Mouse (Mus musculus) CD4-positive, CD25-positive, alpha-beta regulatory T cell, adult 4 months (primary cell): Measurements from ENCODE around the gene Fam222a. TPM values are rescaled to one million over a fixed set of nuclear protein-coding genes. Genes with fewer than 3 reads are reported as not detected.

Source experiments
- ATAC-seq: one replicate; pipeline ENCODE4 v1.8.0; 2017
- polyA plus RNA-seq, 2 experiments: library from polyadenylated mRNA; unstranded; fragments of 100-300 nt; shearing (Covaris generic); gene quantifications; one replicate each; pipeline ENCODE4 v1.2.1; 2017

Fam222a gene
- polyA plus RNA-seq, 2 experiments from 2014 or later, result not detected

DNA sequence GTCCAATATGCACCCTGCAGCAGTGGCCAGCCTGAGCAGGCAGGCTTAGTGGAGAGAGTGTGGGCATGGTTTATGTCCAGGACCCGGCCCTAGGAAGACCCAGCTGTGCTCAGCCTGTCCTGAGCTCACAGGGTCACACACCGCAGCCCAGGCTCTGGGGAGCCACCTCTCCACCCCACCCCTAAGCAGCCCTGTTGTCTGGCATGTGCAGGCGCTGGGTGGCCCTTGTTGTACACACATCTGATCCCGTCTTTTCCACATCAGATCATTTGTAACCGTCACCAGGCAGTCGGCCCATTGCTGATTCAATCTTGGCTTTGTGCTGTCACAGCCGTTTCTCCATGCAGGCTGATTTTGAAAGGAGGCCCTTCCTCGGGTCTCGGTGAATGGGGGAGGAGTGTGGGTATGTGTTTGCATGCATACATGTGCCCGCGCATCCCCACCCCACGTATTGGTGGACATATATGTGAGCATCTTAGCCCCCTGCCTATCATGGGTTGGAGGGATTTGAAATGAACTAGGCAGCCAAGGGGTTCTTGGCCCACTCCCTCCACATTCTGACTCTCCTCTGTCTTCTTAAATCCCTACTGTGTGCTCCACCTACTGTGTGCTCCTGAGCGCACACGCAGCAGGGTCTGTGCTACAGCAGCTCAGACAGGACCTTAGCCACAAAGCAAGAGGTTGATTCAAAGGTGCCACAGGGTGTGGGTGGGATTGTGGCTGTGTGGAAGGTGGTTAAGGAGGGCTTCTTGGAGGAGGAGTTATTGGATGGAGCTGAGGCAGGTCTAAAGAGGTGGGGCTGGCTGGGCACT lies 16.7 kb downstream of the Fam222a start:
- no peak for ATAC-seq

DNA sequence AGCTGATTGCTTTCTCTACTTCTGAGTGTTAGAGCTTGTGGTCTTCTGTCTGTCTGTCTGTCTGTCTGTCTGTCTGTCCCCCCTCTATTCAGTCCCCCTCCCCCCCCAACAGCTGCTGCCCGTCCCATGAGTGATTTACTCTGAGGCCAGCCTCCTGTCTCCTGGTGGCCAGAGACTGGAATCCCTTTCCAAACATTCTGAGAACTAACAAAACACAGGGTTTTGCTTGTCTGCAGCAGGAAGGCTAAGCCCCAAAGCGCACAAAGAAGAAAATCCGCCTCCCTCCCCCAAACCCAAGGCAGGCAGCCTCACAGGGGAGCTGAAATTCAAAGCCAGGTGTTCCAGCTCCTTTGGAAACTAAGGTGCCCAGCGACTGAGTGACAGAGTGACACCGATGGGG lies 17.9 kb downstream of the Fam222a start:
- no peak for ATAC-seq

DNA sequence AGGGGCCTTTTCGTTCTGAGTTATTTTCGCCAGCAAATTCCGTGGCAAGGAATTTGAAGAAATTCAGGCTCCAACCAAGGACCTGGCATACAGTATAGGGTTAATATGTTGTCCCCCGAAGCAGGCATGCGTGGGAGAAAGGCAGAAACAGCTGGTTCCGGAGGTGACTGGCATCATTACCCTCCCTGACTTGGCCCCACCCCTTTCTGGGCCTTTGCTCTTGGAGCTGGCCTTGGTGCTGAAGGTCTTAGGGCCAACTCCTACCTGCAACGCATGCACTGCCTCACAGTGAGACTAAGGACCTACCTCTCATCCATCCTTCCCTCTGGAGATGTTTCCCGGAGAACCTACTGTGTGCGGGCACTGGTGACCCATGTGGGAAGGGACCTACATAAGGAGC lies 20.1 kb downstream of the Fam222a start:
- no peak for ATAC-seq

DNA sequence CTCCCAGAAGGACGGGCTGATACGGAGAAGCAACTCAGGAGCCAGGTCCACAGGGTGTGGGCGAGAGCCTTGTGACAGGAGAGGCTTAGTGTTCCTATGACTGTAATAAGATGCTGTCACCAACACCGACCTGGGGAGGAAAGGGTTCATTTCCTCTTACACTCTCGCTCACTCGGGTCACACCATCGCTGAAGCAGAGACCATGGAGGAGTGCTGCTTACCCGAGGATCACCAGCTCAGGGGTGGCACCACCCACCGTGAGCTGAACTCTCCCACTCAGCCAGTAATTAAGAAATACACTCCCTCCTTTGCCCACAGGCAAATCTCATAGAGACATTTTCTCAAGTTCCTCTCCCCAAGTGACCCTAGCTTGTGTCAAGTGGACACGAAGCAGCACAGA lies 20.6 kb downstream of the Fam222a start:
- ATAC-seq, result no peak

DNA sequence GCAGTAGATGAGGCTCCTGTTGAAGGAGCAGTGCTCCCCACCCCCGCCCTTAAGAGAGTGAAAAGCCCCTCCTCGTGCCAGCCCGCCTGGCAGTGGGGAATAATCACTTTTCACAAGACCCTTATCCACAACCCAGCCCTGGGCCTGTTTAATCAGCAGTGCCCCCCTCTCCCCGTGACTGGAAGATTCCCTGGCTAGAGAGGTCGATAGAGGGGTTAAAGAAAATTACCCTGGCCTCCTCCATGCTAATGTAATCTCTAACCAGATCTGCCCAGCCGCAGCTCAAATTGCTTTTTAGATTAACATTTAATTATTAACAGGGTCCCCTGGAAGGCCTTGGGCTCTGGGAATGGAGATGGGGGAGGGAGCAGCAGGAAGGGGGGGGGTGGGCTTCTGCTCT lies 21.2 kb downstream of the Fam222a start:
- no peak for ATAC-seq

DNA sequence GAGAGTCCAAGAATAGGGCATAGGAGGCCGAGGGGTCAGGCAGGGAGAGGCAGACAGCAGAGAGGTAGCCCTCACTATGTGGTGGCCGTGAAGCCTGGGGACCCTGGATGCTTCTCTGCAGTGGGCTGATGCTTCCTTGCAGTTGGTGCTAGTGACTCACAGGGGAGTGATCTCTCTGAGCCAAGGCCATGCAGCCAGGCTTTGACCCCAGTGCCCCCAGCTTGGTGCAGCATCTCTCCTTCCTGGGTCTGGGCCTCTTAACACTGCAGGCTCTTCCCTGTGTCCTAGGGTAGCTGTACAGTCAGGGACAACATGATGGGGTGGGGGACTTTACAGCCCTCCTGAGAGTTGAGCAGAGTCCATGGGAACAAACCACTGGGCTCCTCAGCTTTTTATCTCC lies 21.6 kb downstream of the Fam222a start:
- ATAC-seq, result no peak

DNA sequence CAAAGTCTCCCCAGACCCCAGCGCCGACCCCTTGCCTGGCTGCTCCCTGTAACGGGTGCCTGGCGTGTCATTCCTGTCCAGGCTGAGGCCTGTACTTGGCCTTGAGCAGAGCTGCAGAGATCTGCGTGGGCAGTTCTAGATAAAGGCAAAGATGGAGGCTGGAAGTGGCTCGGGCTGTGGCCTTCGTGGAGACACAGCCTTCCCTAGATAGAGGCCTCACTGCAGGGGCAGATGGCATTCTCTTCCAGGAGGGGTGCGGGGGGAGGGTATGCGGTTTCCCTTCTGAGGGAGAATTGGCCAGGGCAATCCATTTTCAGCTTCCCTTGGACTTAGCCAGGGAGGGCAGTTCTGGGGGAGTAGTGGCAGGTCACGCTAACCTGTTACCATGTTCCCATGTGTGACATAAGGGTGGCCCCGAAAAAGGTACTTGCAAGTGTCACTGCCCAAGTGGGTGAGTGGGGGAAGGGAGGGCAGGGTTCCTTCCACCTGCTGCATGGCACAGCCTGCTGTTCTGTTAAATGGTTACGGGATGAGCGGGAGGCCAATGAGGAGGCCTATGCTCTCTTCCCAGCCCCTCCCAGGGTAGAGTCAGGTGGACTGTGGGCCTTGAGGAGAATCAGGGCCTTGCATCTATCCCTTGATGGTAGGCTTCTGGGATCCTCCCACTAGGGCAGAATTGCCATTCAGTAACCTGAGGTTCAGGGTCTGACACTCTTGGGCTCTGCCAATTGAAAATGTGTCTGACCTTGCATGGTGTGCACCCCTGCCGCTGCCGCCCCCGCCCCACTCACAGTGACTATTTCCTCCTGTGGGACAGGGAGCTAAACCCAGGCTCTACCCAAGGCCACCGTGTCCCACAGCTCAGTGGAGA lies 22.5 kb downstream of the Fam222a start:
- ATAC-seq, result no peak

DNA sequence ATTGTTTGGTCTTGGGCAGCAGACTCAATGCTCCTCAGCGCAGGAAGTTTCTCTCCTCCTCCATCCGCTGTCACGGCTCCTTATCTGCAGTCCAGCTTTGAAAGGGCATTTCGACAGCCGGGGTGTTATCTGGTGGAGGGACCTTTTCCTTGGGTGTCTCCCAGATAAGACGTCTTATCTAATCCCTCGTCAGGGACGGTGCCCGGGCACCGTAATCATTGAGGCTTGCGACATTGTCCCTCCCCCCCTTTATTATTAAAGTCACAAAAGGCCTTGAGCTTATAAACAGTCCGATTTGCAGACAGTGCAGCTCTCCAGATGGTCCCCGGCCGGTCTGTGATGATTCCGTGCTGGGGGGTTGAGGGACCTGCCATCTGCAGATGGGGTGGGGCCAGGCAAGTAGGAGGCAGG lies 23.3 kb downstream of the Fam222a start:
- no peak for ATAC-seq

DNA sequence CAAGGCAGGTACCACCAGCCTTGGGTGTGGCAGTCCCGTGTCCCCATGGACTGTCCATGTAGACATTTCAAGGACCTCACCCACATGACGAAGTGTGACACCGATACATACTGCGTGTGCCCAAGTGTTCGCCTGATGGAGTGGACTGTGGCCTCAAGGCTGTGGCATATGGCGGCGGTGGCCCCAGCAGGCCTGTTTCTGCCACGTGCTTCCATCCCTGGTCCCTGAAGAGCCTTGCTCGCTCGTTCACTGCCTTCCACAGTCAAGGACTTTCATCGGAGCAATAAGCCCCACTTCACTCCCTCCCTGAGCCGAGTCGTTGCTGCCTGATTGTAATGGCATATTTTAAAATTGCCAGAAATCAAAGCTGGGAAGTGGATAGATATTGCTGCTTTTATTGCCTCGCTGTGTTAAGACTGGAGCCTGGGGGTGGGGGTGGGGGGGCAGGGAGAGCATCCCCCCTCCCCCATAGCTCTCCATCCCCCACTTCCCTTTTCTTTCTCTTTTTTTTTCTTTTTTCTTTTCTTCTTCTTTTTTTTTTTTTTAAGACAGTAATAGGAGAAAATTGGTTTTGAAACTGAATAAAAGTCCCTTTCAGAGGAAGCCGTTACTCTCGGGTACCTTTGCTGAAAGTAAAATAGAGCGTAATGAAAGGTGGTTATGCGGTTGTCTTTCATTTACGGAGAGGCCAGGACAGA lies 24.8 kb downstream of the Fam222a start:
- ATAC-seq, result no peak

DNA sequence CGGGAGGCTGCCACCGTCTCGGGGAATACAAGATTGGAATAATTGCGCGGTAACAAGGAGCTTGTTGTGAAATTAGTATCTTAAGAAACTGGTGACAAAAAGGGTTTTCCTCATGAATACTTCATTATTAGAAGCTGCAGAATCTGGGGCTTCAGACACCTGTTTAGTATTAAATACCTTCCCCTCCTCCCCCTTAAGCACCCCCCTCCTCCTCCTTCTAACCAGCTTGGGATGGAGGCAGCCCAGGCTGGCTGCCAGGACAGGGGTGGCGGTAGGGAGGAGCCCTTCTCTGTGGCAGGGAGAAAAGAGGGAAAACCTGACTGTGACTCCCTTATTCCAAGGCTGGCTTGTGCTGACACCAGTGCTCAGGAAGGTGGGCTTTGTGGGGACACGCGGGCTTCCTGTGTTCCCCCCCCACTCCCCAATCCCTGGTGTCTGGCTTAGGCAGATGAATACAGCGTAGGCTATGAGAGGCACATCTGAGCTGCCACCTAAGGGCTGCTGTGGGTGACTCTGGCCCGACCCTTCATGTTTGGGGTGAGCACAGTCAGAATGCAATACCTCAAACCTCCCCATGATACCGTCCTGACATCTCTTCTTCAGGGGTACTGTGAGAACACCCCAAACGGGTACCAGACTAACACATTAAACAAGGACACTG lies 25.5 kb downstream of the Fam222a start:
- no peak for ATAC-seq

DNA sequence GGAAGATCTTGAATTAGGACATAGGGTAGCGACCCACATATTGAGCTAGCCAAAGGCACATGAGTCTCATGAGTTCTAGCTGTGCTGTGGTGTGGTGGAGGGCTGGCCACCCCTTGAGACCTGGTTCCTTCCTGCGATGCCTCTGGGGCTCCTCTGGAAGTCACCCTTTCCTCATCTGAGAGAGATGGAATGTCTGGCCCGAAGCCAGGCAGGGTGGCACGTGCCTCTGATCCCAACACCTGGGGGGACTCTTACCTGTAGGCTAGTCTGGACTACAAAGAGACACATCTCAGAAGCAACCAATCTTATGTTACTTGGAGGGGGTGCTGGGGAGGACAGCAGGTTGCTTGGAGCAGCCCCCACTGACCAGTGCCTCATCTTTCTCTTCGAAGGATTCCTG lies 26.1 kb downstream of the Fam222a start:
- ATAC-seq, result no peak

DNA sequence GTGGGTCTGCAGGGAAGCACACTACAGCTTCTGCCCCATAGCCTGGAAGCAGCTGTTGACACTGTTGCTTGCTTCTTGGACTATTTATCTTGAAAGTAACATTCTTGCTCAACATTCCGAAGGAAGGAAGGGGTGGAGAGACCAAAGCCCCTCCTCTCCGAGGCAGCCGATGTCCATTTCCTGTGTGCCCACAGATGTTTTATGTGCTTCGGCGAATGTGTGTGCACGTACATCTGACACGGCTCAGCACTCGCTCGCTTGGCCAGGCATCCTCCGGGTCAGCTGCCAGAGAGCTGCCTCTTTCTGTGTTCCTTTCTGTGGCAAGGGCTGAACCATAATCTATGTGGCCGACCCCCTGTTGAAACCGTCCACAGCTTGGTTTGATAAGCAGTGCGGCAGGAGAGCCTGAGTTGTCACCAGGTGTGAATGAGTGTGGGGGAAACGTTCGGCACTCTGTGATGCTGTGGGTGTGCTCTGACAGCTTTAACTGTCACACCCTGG lies 27.0 kb downstream of the Fam222a start:
- peak; percentile 71 for ATAC-seq

DNA sequence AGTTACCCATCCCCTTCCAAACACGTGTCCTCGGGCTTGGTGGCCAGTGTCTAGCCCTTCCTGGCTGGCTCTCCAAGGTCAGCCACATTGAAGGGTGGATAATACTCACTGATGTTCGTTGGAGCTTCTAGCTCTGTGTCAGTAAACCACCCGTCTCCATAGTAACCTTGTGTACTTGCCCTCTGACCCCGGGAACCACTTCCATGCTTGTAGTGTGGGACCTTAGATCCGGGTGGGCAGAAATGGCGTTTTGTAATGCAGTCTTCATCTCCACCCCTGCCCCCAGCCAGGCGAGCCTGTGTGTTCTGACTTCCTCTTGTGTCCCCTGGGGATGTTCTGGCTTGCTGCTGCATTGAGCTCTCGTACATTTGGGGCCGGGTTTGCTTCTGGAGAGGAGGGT lies 28.8 kb downstream of the Fam222a start:
- ATAC-seq, result no peak

DNA sequence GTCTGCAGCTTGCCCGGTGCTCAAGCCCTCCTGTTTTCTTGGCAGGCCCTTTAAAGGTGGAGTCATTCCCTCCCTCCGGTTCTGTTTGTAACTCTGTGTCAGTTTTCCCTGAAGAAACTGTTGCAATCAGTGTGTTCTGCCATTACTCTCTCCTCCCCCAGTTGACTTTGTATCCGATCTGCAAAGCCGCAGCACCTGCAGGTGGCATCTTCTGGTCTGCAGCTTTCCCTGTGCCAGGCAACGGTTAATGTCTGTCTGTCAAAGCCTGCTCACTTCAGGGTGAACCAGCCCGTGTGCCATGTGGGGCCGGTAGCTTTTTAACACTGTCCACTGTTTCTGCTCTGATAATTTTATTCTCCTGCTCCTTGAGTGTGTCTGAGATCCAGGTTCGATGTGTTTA lies 29.4 kb downstream of the Fam222a start:
- no peak for ATAC-seq

DNA sequence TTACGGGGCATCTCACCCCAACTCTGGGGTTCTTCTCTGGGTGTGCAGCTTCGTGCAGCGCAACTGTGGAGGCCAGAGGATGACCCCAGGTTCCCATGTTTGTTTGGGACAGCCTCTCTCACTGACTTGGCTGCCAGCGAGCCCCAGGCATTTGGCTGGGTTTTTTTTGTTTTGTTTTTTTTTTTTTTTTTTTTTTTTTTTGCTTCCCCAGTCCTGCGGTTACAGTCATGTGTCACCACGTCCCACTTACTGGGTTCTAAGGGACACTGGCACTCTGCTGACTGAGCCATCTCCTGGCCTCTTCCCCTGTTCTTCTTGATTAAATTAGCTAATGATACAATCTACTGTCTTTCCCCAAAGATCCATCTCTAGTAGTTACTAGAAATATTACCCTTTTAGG lies 29.8 kb downstream of the Fam222a start:
- ATAC-seq, result no peak

DNA sequence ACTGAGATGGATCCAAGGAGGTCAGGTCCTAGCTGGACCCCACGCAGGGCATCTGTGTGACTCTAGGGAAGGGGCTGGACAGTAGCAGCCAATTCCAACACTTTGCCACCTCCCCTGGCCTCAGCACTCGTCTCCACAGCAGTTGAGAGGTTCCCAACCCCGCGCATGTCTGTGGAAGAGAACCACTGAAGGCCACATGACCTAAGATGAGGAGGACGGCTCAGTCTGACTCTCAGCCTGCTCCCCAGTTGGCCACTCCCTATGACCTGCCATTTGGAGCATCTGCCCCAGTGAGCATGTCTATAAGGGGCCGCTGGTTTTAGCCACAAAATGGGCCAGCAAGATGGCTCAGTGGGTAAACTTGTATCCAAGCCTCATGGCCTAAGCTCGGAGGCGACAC lies 34.2 kb downstream of the Fam222a start:
- ATAC-seq, result no peak

DNA sequence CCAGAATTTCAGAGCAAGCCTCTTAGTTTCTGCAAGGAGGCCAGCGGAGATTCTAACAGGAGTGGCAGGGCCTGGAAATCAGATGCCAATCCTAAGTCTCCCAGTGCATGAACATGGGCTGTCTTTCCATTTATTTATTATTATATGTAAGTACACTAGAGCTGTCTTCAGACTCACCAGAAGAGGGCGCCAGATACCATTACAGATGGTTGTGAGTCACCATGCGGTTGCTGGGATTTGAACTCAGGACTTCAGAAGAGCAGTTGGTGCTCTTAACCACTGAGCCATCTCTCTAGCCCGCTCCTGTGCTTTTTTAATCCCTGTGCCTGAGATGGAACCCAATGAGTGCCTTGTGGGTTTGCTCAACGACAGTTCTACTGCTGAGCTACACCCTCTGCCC lies 36.2 kb downstream of the Fam222a start:
- no peak for ATAC-seq

DNA sequence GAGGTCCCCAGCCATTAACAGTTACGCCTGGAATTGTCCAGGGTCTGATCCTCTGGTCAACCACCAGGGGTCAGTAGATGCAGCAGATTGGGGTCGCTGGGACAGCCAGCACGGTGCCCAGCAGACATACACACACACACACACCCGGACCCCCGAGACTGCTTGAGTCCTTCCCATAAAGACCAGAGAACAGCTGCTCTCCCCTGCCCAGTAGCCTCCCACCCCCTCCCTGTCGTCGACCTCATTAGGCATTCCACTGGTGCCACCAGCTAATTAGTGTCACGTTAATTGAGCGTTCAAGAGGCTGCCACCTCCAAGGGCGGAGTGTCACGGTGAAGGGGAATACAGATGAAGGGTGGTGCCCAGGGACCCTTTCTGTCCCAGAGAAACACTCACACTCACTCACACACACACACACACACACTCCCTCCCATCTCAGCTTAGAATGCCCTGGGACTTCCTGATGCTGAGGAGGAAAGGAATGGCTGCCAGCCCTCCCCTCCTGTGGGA lies 37.0 kb downstream of the Fam222a start:
- no peak for ATAC-seq

DNA sequence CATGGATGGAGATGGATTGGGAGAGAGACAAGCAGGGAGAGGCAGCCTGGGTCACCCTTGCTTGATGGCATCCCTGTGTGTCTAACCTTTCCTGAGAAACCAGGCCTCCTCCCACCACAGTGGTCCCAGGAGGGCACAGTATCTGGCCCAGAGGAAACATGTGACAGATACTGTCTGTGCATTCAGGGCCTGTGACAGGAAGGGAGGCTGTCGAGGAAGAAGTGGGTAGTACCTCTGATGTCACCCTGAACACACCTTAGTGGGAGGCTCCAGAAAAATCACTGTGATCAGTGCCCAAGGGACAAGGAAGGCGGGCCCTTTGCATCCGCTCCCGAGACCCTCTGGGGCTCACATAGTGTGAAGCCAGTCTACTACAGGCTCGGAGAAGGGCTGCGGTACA lies 38.2 kb downstream of the Fam222a start:
- ATAC-seq, result no peak

DNA sequence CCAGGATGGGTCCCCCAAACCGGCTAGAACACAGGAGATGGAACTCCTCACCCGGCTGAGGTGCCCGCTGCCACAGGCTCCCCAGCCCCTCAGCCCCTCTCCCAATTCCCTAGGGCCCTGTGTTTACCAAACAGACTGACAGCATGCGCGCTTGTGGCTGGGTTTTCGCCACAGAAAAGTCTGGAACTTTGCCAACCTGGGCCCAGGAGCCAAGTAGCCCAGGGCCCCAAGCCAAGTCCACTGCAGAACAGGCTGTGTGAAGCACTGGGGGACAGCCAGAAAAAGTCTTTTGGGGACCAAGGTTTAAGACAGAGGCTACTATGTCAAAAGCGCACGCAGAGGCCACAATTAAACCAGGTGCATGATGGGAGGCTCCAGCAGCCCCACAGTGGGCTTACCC lies 39.8 kb downstream of the Fam222a start:
- no peak for ATAC-seq

DNA sequence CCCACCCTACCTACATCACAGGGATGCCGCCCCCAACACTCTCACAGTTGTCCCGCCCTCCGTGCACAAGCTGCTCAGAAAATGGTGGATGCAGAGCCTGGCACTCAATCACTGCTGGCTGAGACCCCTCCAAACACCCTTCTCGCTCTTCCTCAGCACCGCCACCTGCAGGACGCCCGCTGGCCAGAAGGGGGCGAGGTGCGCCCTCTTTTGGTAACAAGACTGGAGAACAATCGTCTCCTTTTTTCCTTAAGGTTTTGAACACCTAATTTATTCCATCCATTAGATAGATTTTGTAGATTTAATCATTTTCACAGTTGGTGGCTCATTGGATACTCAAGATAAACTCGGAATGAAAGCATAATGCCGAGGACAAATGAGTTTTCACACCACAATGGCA lies 40.7 kb downstream of the Fam222a start:
- peak; percentile 41 for ATAC-seq

DNA sequence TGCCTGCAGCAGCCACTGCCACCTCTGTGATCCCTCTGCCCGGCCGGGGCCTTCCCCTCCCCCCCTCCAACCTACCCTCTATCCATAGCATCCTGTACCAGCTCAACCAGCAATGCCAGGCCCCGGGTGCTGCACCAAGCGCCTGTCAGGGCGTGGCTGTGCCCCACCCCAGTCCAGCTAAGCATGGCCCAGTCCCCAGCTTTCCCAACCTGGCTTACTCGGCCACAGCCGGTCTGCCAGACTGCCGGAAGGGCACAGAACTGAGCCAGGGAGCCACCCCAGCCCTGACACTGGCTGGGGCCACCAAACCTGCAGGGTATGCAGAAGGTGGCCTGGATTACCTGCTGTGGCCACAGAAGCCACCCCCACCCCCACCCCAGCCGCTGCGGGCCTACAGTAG lies 43.4 kb downstream of the Fam222a start:
- no peak for ATAC-seq
